In the genomic region with DNA sequence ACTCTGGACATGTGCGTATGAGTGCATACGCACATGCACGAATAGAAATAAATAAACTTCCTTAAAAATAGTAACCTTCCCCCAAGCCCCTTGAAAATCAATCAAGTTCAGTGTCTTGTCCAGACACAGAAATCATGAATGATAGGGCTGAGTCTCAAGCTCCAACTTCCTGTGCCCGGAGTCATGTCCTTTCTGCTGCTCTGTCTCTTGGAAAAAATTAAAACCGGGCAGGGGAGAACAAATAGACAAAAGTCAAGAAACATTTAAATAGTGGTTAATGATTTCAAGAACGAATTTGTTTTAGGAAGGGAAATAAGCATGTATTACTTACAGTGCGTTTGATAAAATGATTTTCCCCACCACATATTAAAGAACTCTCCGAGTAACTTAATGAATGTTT, we compare ENCODE assay signal across 23 mouse cellular contexts. TPM values are rescaled to one million over a fixed set of nuclear protein-coding genes. Genes with fewer than 3 reads are reported as not detected.
"Had no signal": no experiment of that assay in that cellular context is flagged by ENCODE, and none has a peak within 500 bp of the region (broad histone marks: within the 10 kb centered on the region; RNA-seq: fewer than 3 reads in every experiment).

No protein-coding gene starts in this region.

- H3K27ac ChIP-seq: limb, embryonic 10.5 days; limb, embryonic 13.5 days; lung, embryonic 15.5 days; midbrain, embryonic 10.5 days; midbrain, embryonic 13.5 days; neural tube, embryonic 13.5 days had no signal

- H3K9ac ChIP-seq: limb, embryonic 13.5 days; liver, embryonic 14.5 days; lung, embryonic 15.5 days; midbrain, embryonic 13.5 days; neural tube, embryonic 13.5 days had no signal

- H3K4me3 ChIP-seq: limb, embryonic 10.5 days; limb, embryonic 13.5 days; lung, embryonic 15.5 days; megakaryocyte, embryonic 14.5 days; midbrain, embryonic 10.5 days; midbrain, embryonic 13.5 days; myocyte; neural tube, embryonic 13.5 days had no signal

- H3K9me3 ChIP-seq: limb, embryonic 10.5 days; limb, embryonic 13.5 days; lung, embryonic 15.5 days; megakaryocyte, embryonic 14.5 days; midbrain, embryonic 10.5 days; midbrain, embryonic 13.5 days; neural tube, embryonic 13.5 days had no signal

- H3K4me2 ChIP-seq: limb, embryonic 13.5 days; lung, embryonic 15.5 days; midbrain, embryonic 13.5 days; neural tube, embryonic 13.5 days had no signal

- DNase-seq: kidney, adult 18-20 months; kidney, adult 9 months; kidney, postnatal 14 days; kidney, postnatal 4 days; lung, postnatal 10 days; lung, postnatal 36 days; right cerebral cortex, postnatal 14 days; right cerebral cortex, postnatal 4 days; thymus, adult 2 months; thymus, postnatal 14 days; thymus, postnatal 4 days had no signal

- H3K36me3 ChIP-seq: limb, embryonic 10.5 days; limb, embryonic 13.5 days; lung, embryonic 15.5 days; midbrain, embryonic 10.5 days; midbrain, embryonic 13.5 days; neural tube, embryonic 13.5 days had no signal

- ATAC-seq: midbrain, embryonic 13.5 days; midbrain, embryonic 16.5 days had no signal

- H3K27me3 ChIP-seq: lung, embryonic 15.5 days; midbrain, embryonic 13.5 days; neural tube, embryonic 13.5 days had no signal

RNA-seq across cellular contexts. Expression of gene Hsd17b2, which starts 24.7 kb away (rescaled TPM):
- total RNA-seq: layer of hippocampus, postnatal 14 days; left cerebral cortex, adult 8-10 months had no signal
- polyA plus RNA-seq: limb, embryonic 10.5 days; limb, embryonic 13.5 days; myocyte had no signal
